Mouse (Mus musculus) kidney, embryonic 15.5 days (tissue): ENCODE measurements around the gene P2rx1. TPM values are rescaled to one million over a fixed set of nuclear protein-coding genes. Genes with fewer than 3 reads are reported as not detected.

Experiments
- ATAC-seq: fragments of 200-750 bp; cut with Nextera tagmentation; replicated peaks from 2 replicates; pipeline ENCODE4 v1.8.0; 2017; ENCODE audit warnings: moderate TSS enrichment; ENCODE audit not compliant: low FRiP score
- H3K27ac ChIP-seq: fragments of 300-500 bp; sonication (generic); 2 replicates; pipeline ENCODE4 v1.5.1; 2015; ENCODE audit warnings: mild to moderate bottlenecking, inconsistent platforms
- H3K27me3 ChIP-seq: fragments of 300-500 bp; sonication (generic); 2 replicates; pipeline ENCODE4 v1.6.1; 2015; ENCODE audit warnings: inconsistent platforms
- H3K36me3 ChIP-seq: fragments of 300-500 bp; sonication (generic); 2 replicates; pipeline ENCODE4 v1.6.1; 2015; ENCODE audit warnings: inconsistent platforms
- H3K4me1 ChIP-seq: fragments of 300-500 bp; sonication (generic); 2 replicates; pipeline ENCODE4 v1.6.1; 2015; ENCODE audit warnings: inconsistent platforms
- H3K4me2 ChIP-seq: fragments of 300-500 bp; sonication (generic); 2 replicates; pipeline ENCODE4 v1.6.1; 2015; ENCODE audit warnings: moderate library complexity, mild to moderate bottlenecking, inconsistent platforms
- H3K4me3 ChIP-seq: fragments of 300-500 bp; sonication (generic); replicated peaks from 2 replicates; pipeline ENCODE4 v1.5.1; 2015; ENCODE audit warnings: mild to moderate bottlenecking, inconsistent platforms
- H3K9ac ChIP-seq: fragments of 300-500 bp; sonication (generic); 2 replicates; pipeline ENCODE4 v1.6.1; 2015; ENCODE audit warnings: mild to moderate bottlenecking, inconsistent platforms
- H3K9me3 ChIP-seq: fragments of 300-500 bp; sonication (generic); replicated peaks from 2 replicates; pipeline ENCODE4 v1.6.1; 2016; ENCODE audit warnings: inconsistent platforms
- WGBS: fragments of 180-500 bp; shearing (Covaris S2); methylation state at CpG from one replicate; pipeline ENCODE4 v1.1.7; 2015; ENCODE audit warnings: mixed read lengths; 5-methylcytosine and 5-hydroxymethylcytosine counted together
- polyA plus RNA-seq: library from polyadenylated mRNA; unstranded; fragments of >200 nt; fragmentation: Nextera tagmentation; extraction: Ambion mirVana; gene quantifications from 2 replicates; pipeline ENCODE4 v1.2.1, GENCODE M21; 2015

Gene P2rx1
- polyA plus RNA-seq, 1 experiment from 2014 or later, result 1.6 TPM

- WGBS, result 73% methylated on average over 4 of the region's 4 CpGs
- Histone ChIP-seq H3K4me3 (no peak overlapping the region), H3K4me2 (no peak overlapping the region), H3K9ac (no peak overlapping the region), H3K27ac (no peak overlapping the region), H3K4me1 (peaks cover 21% of the 10 kb centered on the region), H3K27me3 (peaks cover 31% of the 10 kb centered on the region), H3K36me3 (no peaks in the 10 kb centered on the region), H3K9me3 (no peaks in the 10 kb centered on the region)
- ATAC-seq, result no peak
Observed at GRCm38 (mm10) chr11:73014831-73015344, 16.0 kb downstream of the P2rx1 start.

GRCm38 (mm10) chr11:73015391-73016102 is 16.6 kb downstream of the P2rx1 start:
- H3K9ac ChIP-seq, result no peak overlapping the region
- 66% methylated on average over 5 of the region's 5 CpGs for WGBS
- H3K27me3 ChIP-seq, result peaks cover 35% of the 10 kb centered on the region
- no peak overlapping the region for H3K4me2 ChIP-seq
- no peaks in the 10 kb centered on the region for H3K36me3 ChIP-seq
- peaks cover 23% of the 10 kb centered on the region for H3K4me1 ChIP-seq
- no peak overlapping the region for H3K4me3 ChIP-seq
- no peaks in the 10 kb centered on the region for H3K9me3 ChIP-seq
- H3K27ac ChIP-seq, result no peak overlapping the region
- ATAC-seq, result no peak

GRCm38 (mm10) chr11:73016103-73016420 is 17.2 kb downstream of the P2rx1 start:
- no peak overlapping the region for H3K27ac ChIP-seq
- WGBS, result 74% methylated on average over 6 of the region's 6 CpGs
- no peak overlapping the region for H3K9ac ChIP-seq

GRCm38 (mm10) chr11:73018471-73019146 is 19.7 kb downstream of the P2rx1 start, which contains the start of gene Camkk1:
Camkk1 (plus strand) TSS chr11:73019008.
- no peaks in the 10 kb centered on the region for H3K9me3 ChIP-seq
- H3K4me3 ChIP-seq, result peak within 1 kb of the TSS; percentile 70
- H3K4me1 ChIP-seq, result peaks cover 23% of the 10 kb centered on the region
- ATAC-seq, result peak; percentile 96
- H3K4me2 ChIP-seq, result peak within 1 kb of the TSS; percentile 99
- H3K27ac ChIP-seq, result no peak within 1 kb of the TSS
- no peaks in the 10 kb centered on the region for H3K36me3 ChIP-seq
- WGBS, result 2% methylated on average over 57 of the region's 57 CpGs
- H3K9ac ChIP-seq, result peak within 1 kb of the TSS; percentile 51
- H3K27me3 ChIP-seq, result peaks cover 48% of the 10 kb centered on the region

More at GRCm38 (mm10) chr11:73016103-73016420, 17.2 kb downstream of the P2rx1 start:
- Histone ChIP-seq H3K9me3 (no peaks in the 10 kb centered on the region), H3K4me1 (peaks cover 23% of the 10 kb centered on the region), H3K27me3 (peaks cover 41% of the 10 kb centered on the region), H3K4me2 (no peak overlapping the region), H3K4me3 (no peak overlapping the region), H3K36me3 (no peaks in the 10 kb centered on the region)
- no peak for ATAC-seq

- Histone ChIP-seq H3K4me2 (peak overlapping the region; percentile 99), H3K4me3 (peak overlapping the region; percentile 70), H3K9me3 (no peaks in the 10 kb centered on the region), H3K9ac (peak overlapping the region; percentile 51), H3K27me3 (peaks cover 48% of the 10 kb centered on the region), H3K36me3 (no peaks in the 10 kb centered on the region), H3K4me1 (peaks cover 30% of the 10 kb centered on the region), H3K27ac (no peak overlapping the region)
- WGBS, result 1% methylated on average over 46 of the region's 46 CpGs
- peak; percentile 41 for ATAC-seq
Observed at GRCm38 (mm10) chr11:73019147-73019795, 20.4 kb downstream of the P2rx1 start.

GRCm38 (mm10) chr11:73020953-73021800 is 22.3 kb downstream of the P2rx1 start:
- Histone ChIP-seq H3K4me1 (peaks cover 39% of the 10 kb centered on the region), H3K4me2 (no peak overlapping the region), H3K36me3 (no peaks in the 10 kb centered on the region), H3K27me3 (peaks cover 48% of the 10 kb centered on the region), H3K9me3 (no peaks in the 10 kb centered on the region), H3K9ac (no peak overlapping the region), H3K27ac (no peak overlapping the region), H3K4me3 (no peak overlapping the region)
- ATAC-seq, result no peak
- WGBS, result 60% methylated on average over 7 of the region's 7 CpGs

GRCm38 (mm10) chr11:73023099-73023498 is 24.2 kb downstream of the P2rx1 start:
- Histone ChIP-seq H3K9ac (no peak overlapping the region), H3K27me3 (peaks cover 32% of the 10 kb centered on the region), H3K27ac (no peak overlapping the region), H3K4me1 (peaks cover 37% of the 10 kb centered on the region), H3K4me3 (no peak overlapping the region), H3K36me3 (no peaks in the 10 kb centered on the region), H3K9me3 (no peaks in the 10 kb centered on the region), H3K4me2 (no peak overlapping the region)
- no peak for ATAC-seq
- WGBS, result 50% methylated on average over 9 of the region's 9 CpGs

- no peak overlapping the region for H3K4me3 ChIP-seq
- no peaks in the 10 kb centered on the region for H3K9me3 ChIP-seq
- WGBS, result 72% methylated on average over 4 of the region's 4 CpGs
- H3K27ac ChIP-seq, result peak overlapping the region; percentile 55; the same call in 1 of the 2 replicates
- no peaks in the 10 kb centered on the region for H3K36me3 ChIP-seq
- no peak overlapping the region for H3K9ac ChIP-seq
- no peak for ATAC-seq
- H3K4me1 ChIP-seq, result peaks cover 31% of the 10 kb centered on the region
- no peak overlapping the region for H3K4me2 ChIP-seq
- peaks cover 29% of the 10 kb centered on the region for H3K27me3 ChIP-seq
Observed at GRCm38 (mm10) chr11:73023827-73024226, 24.9 kb downstream of the P2rx1 start.

GRCm38 (mm10) chr11:73024236-73024904 is 25.5 kb downstream of the P2rx1 start:
- WGBS, result 43% methylated on average over 7 of the region's 7 CpGs
- no peak; the same call in 1 of the 2 replicates for ATAC-seq
- Histone ChIP-seq H3K27me3 (peaks cover 24% of the 10 kb centered on the region), H3K4me1 (peaks cover 28% of the 10 kb centered on the region), H3K9me3 (no peaks in the 10 kb centered on the region), H3K4me3 (no peak overlapping the region), H3K9ac (no peak overlapping the region), H3K4me2 (peak overlapping the region; percentile 8; the same call in 1 of the 2 replicates), H3K36me3 (no peaks in the 10 kb centered on the region), H3K27ac (peak overlapping the region; percentile 55)

GRCm38 (mm10) chr11:73026961-73027360 is 28.1 kb downstream of the P2rx1 start:
- 50% methylated on average over 8 of the region's 8 CpGs for WGBS
- Histone ChIP-seq H3K27ac (no peak overlapping the region), H3K27me3 (no peaks in the 10 kb centered on the region), H3K4me1 (peaks cover 29% of the 10 kb centered on the region), H3K9me3 (no peaks in the 10 kb centered on the region), H3K36me3 (no peaks in the 10 kb centered on the region), H3K4me3 (no peak overlapping the region), H3K9ac (no peak overlapping the region), H3K4me2 (no peak overlapping the region)
- no peak for ATAC-seq
